ENCODE assay signal across 9 mouse cellular contexts in the genomic region with DNA sequence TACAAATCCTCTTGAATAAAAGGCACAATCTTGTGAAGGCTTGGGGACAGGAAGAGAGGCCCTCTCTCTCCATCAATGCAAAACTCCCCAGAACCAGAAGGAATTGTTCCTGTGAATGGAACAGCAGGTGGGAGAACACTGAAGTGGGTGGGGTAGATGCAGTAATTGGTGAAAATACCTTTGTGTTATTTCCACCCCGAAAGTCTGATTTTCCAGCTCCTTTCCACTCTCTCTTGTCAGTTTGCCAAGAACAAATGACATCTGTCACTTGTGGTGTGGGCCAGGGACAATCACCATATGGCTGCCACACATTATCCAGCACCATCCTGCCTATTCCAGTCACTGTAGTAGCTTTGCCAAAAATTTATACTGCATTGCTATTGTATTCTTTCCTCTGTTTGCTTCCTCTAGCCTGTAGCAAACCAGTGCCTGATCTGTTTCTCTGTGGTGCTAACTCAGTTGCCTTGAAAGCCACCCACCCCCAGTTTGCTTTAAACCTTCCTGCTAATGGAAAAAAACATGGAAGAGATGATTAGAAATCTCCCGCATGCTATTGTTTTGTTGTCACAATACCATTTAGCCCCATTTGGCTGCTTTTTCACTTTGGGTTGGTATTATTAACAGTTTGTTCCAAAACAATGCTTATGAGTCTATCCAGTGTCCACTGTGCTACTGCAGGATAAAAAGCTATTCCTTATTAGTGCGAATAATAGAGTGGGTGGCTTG. TPM values are rescaled to one million over a fixed set of nuclear protein-coding genes. Genes with fewer than 3 reads are reported as not detected.
A peak's percentile ranks its signal among the peaks of the same experiment; 100 is the strongest.
DNase-seq lines count a peak whose midpoint lies in the region; ATAC-seq and TF ChIP-seq lines count a peak whose summit lies in the region.
"Had no signal": no experiment of that assay in that cellular context is flagged by ENCODE, and none has a peak within 500 bp of the region (broad histone marks: within the 10 kb centered on the region; RNA-seq: fewer than 3 reads in every experiment).

No protein-coding gene starts in this region.

- H3K9ac ChIP-seq in kidney, embryonic 16.5 days (replicated peaks; ENCODE audit: low read length): no peak overlapping the region
- H3K9ac ChIP-seq in midbrain, embryonic 16.5 days (ENCODE audit: low read depth, low read length): no peak overlapping the region

- peak overlapping the region; percentile 40 for H3K4me2 ChIP-seq in kidney, embryonic 16.5 days (replicated peaks; ENCODE audit: low read depth, low read length)
- peak overlapping the region; percentile 25; the same call in 1 of the 2 replicates for H3K4me2 ChIP-seq in midbrain, embryonic 16.5 days (ENCODE audit: low read length)

- TF ChIP-seq CTCF in layer of hippocampus, adult 2 months (conservative IDR thresholded peaks at IDR 0.05): no peak

- H3K27me3 ChIP-seq in kidney, embryonic 16.5 days (ENCODE audit: insufficient read depth, low read length): no peaks in the 10 kb centered on the region
- no peaks in the 10 kb centered on the region for H3K27me3 ChIP-seq in erythroblast, embryonic 14.5 days (ENCODE audit: control insufficient read depth)
- H3K27me3 ChIP-seq in midbrain, embryonic 16.5 days (ENCODE audit: control insufficient read depth, insufficient read depth, low read depth, low read length): no peaks in the 10 kb centered on the region

- no peak for ATAC-seq in kidney, embryonic 16.5 days (ENCODE audit: low FRiP score, low TSS enrichment)
- peak; percentile 66 for ATAC-seq in midbrain, embryonic 16.5 days

- no peaks in the 10 kb centered on the region for H3K4me1 ChIP-seq in kidney, embryonic 16.5 days (ENCODE audit: insufficient read depth, low read length)
- no peaks in the 10 kb centered on the region for H3K4me1 ChIP-seq in erythroblast, embryonic 14.5 days (ENCODE audit: control insufficient read depth)
- no peaks in the 10 kb centered on the region for H3K4me1 ChIP-seq in midbrain, embryonic 16.5 days (ENCODE audit: control insufficient read depth, insufficient read depth, low read length)

- H3K36me3 ChIP-seq in kidney, embryonic 16.5 days (ENCODE audit: insufficient read depth, low read length): no peaks in the 10 kb centered on the region
- no peaks in the 10 kb centered on the region for H3K36me3 ChIP-seq in erythroblast, embryonic 14.5 days (ENCODE audit: control insufficient read depth)
- no peaks in the 10 kb centered on the region for H3K36me3 ChIP-seq in midbrain, embryonic 16.5 days (ENCODE audit: control insufficient read depth, insufficient read depth, low read length)

- WGBS in kidney, embryonic 16.5 days: 41% methylated on average over 3 of the region's 3 CpGs
- WGBS in midbrain, embryonic 16.5 days: 22% methylated on average over 3 of the region's 3 CpGs

- DNase-seq in kidney, postnatal 25 days: no peak
- DNase-seq in R1 (ENCODE audit: low read depth, low spot score): peak; percentile 38
- DNase-seq in layer of hippocampus, adult 2 months (ENCODE audit: low spot score in 2 of 2): peak; percentile 53 to 58
- no peak for DNase-seq in adipocyte (ENCODE audit: low spot score)
- DNase-seq in embryo, embryonic 9.5 days (ENCODE audit: extremely low spot score): no peak

- no peaks in the 10 kb centered on the region for H3K9me3 ChIP-seq in kidney, embryonic 16.5 days (ENCODE audit: low read length)
- no peaks in the 10 kb centered on the region for H3K9me3 ChIP-seq in erythroblast, embryonic 14.5 days (ENCODE audit: control insufficient read depth, low read length)
- no peaks in the 10 kb centered on the region for H3K9me3 ChIP-seq in midbrain, embryonic 16.5 days (replicated peaks; ENCODE audit: control insufficient read depth, low read length, poor library complexity, severe bottlenecking)

- H3K27ac ChIP-seq in kidney, embryonic 16.5 days (ENCODE audit: low read length): no peak overlapping the region
- peak overlapping the region; percentile 87 for H3K27ac ChIP-seq in layer of hippocampus, adult 2 months
- no peak overlapping the region for H3K27ac ChIP-seq in midbrain, embryonic 16.5 days (ENCODE audit: low read length)

- peak overlapping the region; percentile 28 for H3K4me3 ChIP-seq in kidney, embryonic 16.5 days (ENCODE audit: low read length)
- peak overlapping the region; percentile 44 for H3K4me3 ChIP-seq in erythroblast, embryonic 14.5 days (replicated peaks)
- peak overlapping the region; percentile 51 for H3K4me3 ChIP-seq in layer of hippocampus, adult 2 months
- H3K4me3 ChIP-seq in midbrain, embryonic 16.5 days (ENCODE audit: low read depth, low read length): no peak overlapping the region

RNA-seq across cellular contexts. Expression of gene Sh2d1a, which starts 37.9 kb away (rescaled TPM):
- polyA plus RNA-seq in kidney, embryonic 16.5 days (2015; fragmentation: Nextera tagmentation; extraction: Ambion mirVana): 0.15 and 0.17 TPM in 2 replicates
- polyA plus RNA-seq in erythroblast, embryonic 14.5 days (2012): not detected in 2 replicates
- not detected for total RNA-seq in layer of hippocampus, adult 2 months (2021)
- 7.3 and 8.2 TPM in 2 replicates for polyA plus RNA-seq in midbrain, embryonic 16.5 days (2015; fragmentation: Nextera tagmentation; extraction: Ambion mirVana)
- total RNA-seq: left cerebral cortex, postnatal 14 days had no signal

RNA-seq across cellular contexts. Expression of gene Tex13c2, which starts 50.7 kb away (rescaled TPM):
- polyA plus RNA-seq in kidney, embryonic 16.5 days (2015; fragmentation: Nextera tagmentation; extraction: Ambion mirVana): not detected in 2 replicates
- not detected in 2 replicates for polyA plus RNA-seq in erythroblast, embryonic 14.5 days (2012)
- 1 to 10 TPM in 1 of 2 experiments, under 1 TPM in 1; 0.26 to 1.0 TPM for total RNA-seq in layer of hippocampus, adult 2 months (2021)
- 0.13 TPM in 1 of 2 replicates, not detected in the other for polyA plus RNA-seq in midbrain, embryonic 16.5 days (2015; fragmentation: Nextera tagmentation; extraction: Ambion mirVana)
- total RNA-seq: left cerebral cortex, postnatal 14 days had no signal

Comparison
In these comparisons a context has a peak if more than half of its experiments do, and no peak if none do; other contexts are left out.
1. DNase-seq: peak in R1 (single experiment) and layer of hippocampus, adult 2 months (2 of 2); none in kidney, postnatal 25 days (0 of 2), adipocyte (single experiment) and embryo, embryonic 9.5 days (single experiment).